Mouse (Mus musculus) megakaryocyte-erythroid progenitor cell, adult 5-6 weeks (primary cell): ENCODE results near the gene Taf1c. TPM values are rescaled to one million over a fixed set of nuclear protein-coding genes. Genes with fewer than 3 reads are reported as not detected.

Source experiments
- ATAC-seq: replicated peaks from 2 replicates; pipeline ENCODE4 v1.8.0; 2016; ENCODE audit warnings: mild to moderate bottlenecking, inconsistent platforms; ENCODE audit not compliant: severe bottlenecking, poor library complexity, low FRiP score, low TSS enrichment
- total RNA-seq, 2 experiments: library from RNA; stranded (forward) in 1 of 2; stranded (reverse) in 1 of 2; fragments of 200-1000, 215-1000 nt in 1 of 2; fragments of >200 nt in 1 of 2; fragmentation: Nextera tagmentation in 1 of 2; gene quantifications; 2 replicates each; pipeline ENCODE4 v1.2.3; 2014 to 2017

Gene Taf1c
- total RNA-seq, 2 experiments from 2014 or later = 18.5 to 24.6 TPM

GRCm38 (mm10) chr8:119580441-119581161, 24.4 kb downstream of the Taf1c start:
- ATAC-seq = peak; percentile 54; the same call in 1 of the 2 replicates

GRCm38 (mm10) chr8:119579096-119579495, 25.9 kb downstream of the Taf1c start:
- no peak for ATAC-seq

- no peak for ATAC-seq
These were observed 29.7 kb downstream of the Taf1c start for GRCm38 (mm10) chr8:119575366-119575726.

- peak; percentile 46 for ATAC-seq
These were observed 30.3 kb downstream of the Taf1c start, which contains the start of the genes Hsdl1 and Dnaaf1 for GRCm38 (mm10) chr8:119574437-119575365. TSS of gene Hsdl1 (minus strand) at chr8:119575183. TSS of gene Dnaaf1 (plus strand) at chr8:119575235.

- peak; percentile 10; the same call in 1 of the 2 replicates for ATAC-seq
These were observed 32.6 kb downstream of the Taf1c start for GRCm38 (mm10) chr8:119572411-119572810.

- ATAC-seq = peak; percentile 66
These were observed 33.9 kb downstream of the Taf1c start for GRCm38 (mm10) chr8:119571135-119571534.

- ATAC-seq = no peak
These were observed 35.1 kb downstream of the Taf1c start for GRCm38 (mm10) chr8:119569881-119570280.

GRCm38 (mm10) chr8:119568951-119569350, 36.1 kb downstream of the Taf1c start:
- ATAC-seq = no peak

- no peak for ATAC-seq
These were observed 36.8 kb downstream of the Taf1c start for GRCm38 (mm10) chr8:119568251-119568650.

- no peak for ATAC-seq
These were observed 38.7 kb downstream of the Taf1c start for GRCm38 (mm10) chr8:119566367-119566766.

GRCm38 (mm10) chr8:119563849-119564251, 41.2 kb downstream of the Taf1c start:
- ATAC-seq = no peak

- no peak for ATAC-seq
These were observed 45.7 kb downstream of the Taf1c start for GRCm38 (mm10) chr8:119559402-119559720.

- ATAC-seq = peak; percentile 82
These were observed 46.2 kb downstream of the Taf1c start, which contains the start of gene Mbtps1 for GRCm38 (mm10) chr8:119558603-119559401. TSS of gene Mbtps1 (minus strand) at chr8:119558735.

GRCm38 (mm10) chr8:119557821-119558602, 47.0 kb downstream of the Taf1c start:
- ATAC-seq = peak; percentile 54; the same call in 1 of the 2 replicates

GRCm38 (mm10) chr8:119557132-119557531, 47.9 kb downstream of the Taf1c start:
- no peak for ATAC-seq

GRCm38 (mm10) chr8:119555861-119556260, 49.2 kb downstream of the Taf1c start:
- no peak for ATAC-seq

- peak; percentile 54; the same call in 1 of the 2 replicates for ATAC-seq
These were observed 52.1 kb downstream of the Taf1c start for GRCm38 (mm10) chr8:119552967-119553366.

- no peak for ATAC-seq
These were observed 56.4 kb downstream of the Taf1c start for GRCm38 (mm10) chr8:119548560-119549113.
